Mouse (Mus musculus) testis, adult 2 months (tissue): ENCODE results near the gene S100a13.

ENCODE experiments used
- CTCF ChIP-seq: fragments of 200-500 bp; IDR thresholded peaks from 2 replicates; pipeline ENCODE4 v1.5.1; 2012; ENCODE audit warnings: low read depth, mild to moderate bottlenecking, inconsistent platforms, low read length, moderate library complexity; ENCODE audit not compliant: control insufficient read depth, insufficient read depth, insufficient replicate concordance
- POLR2A ChIP-seq: fragments of 200-500 bp; IDR thresholded peaks from 2 replicates; pipeline ENCODE4 v1.6.1; 2012; ENCODE audit warnings: low read depth, mild to moderate bottlenecking, inconsistent platforms, low read length, moderate library complexity; ENCODE audit not compliant: control insufficient read depth

GRCm38 (mm10) chr3:90506362-90506761 lies 7.9 kb upstream of the S100a13 start:
- TF ChIP-seq CTCF (no peak), POLR2A (no peak)
